Mouse (Mus musculus): ENCODE data around the gene Tm2d1.

DNA sequence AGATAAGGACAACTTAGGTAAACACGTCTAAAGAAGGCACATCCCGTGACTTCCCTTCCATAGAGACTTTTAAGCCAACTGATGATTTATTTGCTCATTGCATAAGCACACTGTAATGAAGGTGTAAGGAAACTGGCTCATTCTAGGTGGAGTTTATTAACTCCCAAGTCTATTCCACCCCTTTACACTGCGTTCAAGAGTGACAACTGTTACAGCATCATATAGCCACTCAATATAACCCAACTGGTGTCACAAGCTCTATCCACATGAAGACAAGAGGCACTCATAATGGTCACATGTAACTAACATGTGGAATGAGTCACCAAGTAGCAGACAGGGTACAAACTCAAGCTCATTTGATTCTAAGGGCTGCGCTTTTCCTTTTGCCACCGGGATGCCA, 34.5 kb downstream of the Tm2d1 start:
- TF ChIP-seq TAL1 (IDR thresholded peaks at IDR 0.05; ENCODE audit: low read length) (no peak), GATA1 (IDR thresholded peaks at IDR 0.05; ENCODE audit: low read length) (no peak)
